20 mouse cellular contexts compared by ENCODE assay signal in genomic region chr1:36988161-36988560, GRCm38 (mm10). TPM values are rescaled to one million over a fixed set of nuclear protein-coding genes. Genes with fewer than 3 reads are reported as not detected.
DNase-seq lines count a peak whose midpoint lies in the region; ATAC-seq and TF ChIP-seq lines count a peak whose summit lies in the region.
"Had no signal": no experiment of that assay in that cellular context is flagged by ENCODE, and none has a peak within 500 bp of the region (broad histone marks: within the 10 kb centered on the region; RNA-seq: fewer than 3 reads in every experiment).

No protein-coding gene starts in this region.

- WGBS in stomach, embryonic 14.5 days, result 81% methylated on average over 6 of the region's 6 CpGs
- WGBS in stomach, postnatal 0 days, result 81% methylated on average over 6 of the region's 6 CpGs
- 87% methylated on average over 6 of the region's 6 CpGs for WGBS in forebrain, embryonic 14.5 days

- no peaks in the 10 kb centered on the region for H3K4me1 ChIP-seq in stomach, embryonic 14.5 days (ENCODE audit: control insufficient read depth, insufficient read depth, low read length)
- H3K4me1 ChIP-seq in stomach, postnatal 0 days (replicated peaks; ENCODE audit: control insufficient read depth, insufficient read depth), result no peaks in the 10 kb centered on the region
- peaks cover 24 to 43% of the 10 kb centered on the region in 2 experiments for H3K4me1 ChIP-seq in CH12.LX (ENCODE audit: control insufficient read depth in 1 of 2, insufficient read depth in 2 of 2)
- peaks cover 22 to 32% of the 10 kb centered on the region in 2 experiments for H3K4me1 ChIP-seq in ES-E14 (ENCODE audit: control insufficient read depth in 2 of 2, insufficient read depth in 2 of 2, low read length in 2 of 2, poor library complexity in 1 of 2)
- H3K4me1 ChIP-seq in forebrain, embryonic 14.5 days (ENCODE audit: control insufficient read depth, insufficient read depth, low read length), result 0 out of 2 replicates have a peak, but pooled peaks cover 2% of the 10 kb centered on the region
- H3K4me1 ChIP-seq: embryonic facial prominence, embryonic 13.5 days; heart, embryonic 12.5 days; hindbrain, embryonic 15.5 days had no signal

- H3K27me3 ChIP-seq in stomach, embryonic 14.5 days (ENCODE audit: control insufficient read depth, insufficient read depth, low read length), result no peaks in the 10 kb centered on the region
- no peaks in the 10 kb centered on the region for H3K27me3 ChIP-seq in stomach, postnatal 0 days (ENCODE audit: control insufficient read depth, insufficient read depth, low read length)
- H3K27me3 ChIP-seq in CH12.LX (replicated peaks), result peaks cover 7% of the 10 kb centered on the region
- H3K27me3 ChIP-seq in forebrain, embryonic 14.5 days (replicated peaks; ENCODE audit: control insufficient read depth, insufficient read depth, low read length), result no peaks in the 10 kb centered on the region
- H3K27me3 ChIP-seq: embryonic facial prominence, embryonic 13.5 days; forebrain, embryonic 13.5 days; heart, embryonic 12.5 days; hindbrain, embryonic 15.5 days had no signal

- no peak; the same call in none of the 2 replicates for TF ChIP-seq RAD21 in CH12.LX (IDR thresholded peaks at IDR 0.05; ENCODE audit: low read depth, low read length)

- no peak for TF ChIP-seq EP300 in stomach, postnatal 0 days (optimal IDR thresholded peaks at IDR 0.05)
- TF ChIP-seq EP300 in CH12.LX (IDR thresholded peaks at IDR 0.05; ENCODE audit: low read length), result peak; percentile 96

- no peaks in the 10 kb centered on the region for H3K79me2 ChIP-seq in CH12.LX (replicated peaks; ENCODE audit: control insufficient read depth, extremely low read depth, insufficient read depth, poor library complexity, severe bottlenecking)

- intact Hi-C loops in heart, postnatal 14 days (cut with DNase I), result no loop called here

- in situ Hi-C loops in CH12.LX (cut with MboI; ENCODE audit: low pct_ligation_motif_present, low pct_unique_long_range_greater_than_20kb, low sequenced_read_pairs), result loop anchor here (5.0 kb wide), 1 partner anchor 41 kb away; no protein-coding TSS in a partner anchor
- in situ Hi-C loops in ES-E14 (cut with MboI; ENCODE audit: low sequenced_read_pairs in 2 of 2, unreplicated experiment in 2 of 2), result no loop called here

- H3K4me2 ChIP-seq in stomach, embryonic 14.5 days (replicated peaks; ENCODE audit: low read depth, low read length), result no peak overlapping the region
- H3K4me2 ChIP-seq in stomach, postnatal 0 days (replicated peaks; ENCODE audit: low read depth), result no peak overlapping the region
- H3K4me2 ChIP-seq in CH12.LX (ENCODE audit: insufficient read depth, low read depth, poor library complexity, severe bottlenecking), result peak overlapping the region; percentile 79
- no peak overlapping the region for H3K4me2 ChIP-seq in forebrain, embryonic 14.5 days (ENCODE audit: low read length)
- H3K4me2 ChIP-seq: embryonic facial prominence, embryonic 13.5 days; forebrain, embryonic 13.5 days; heart, embryonic 12.5 days; hindbrain, embryonic 15.5 days had no signal

- no peaks in the 10 kb centered on the region for H3K36me3 ChIP-seq in stomach, embryonic 14.5 days (ENCODE audit: control insufficient read depth, insufficient read depth, low read length)
- H3K36me3 ChIP-seq in stomach, postnatal 0 days (ENCODE audit: control insufficient read depth, insufficient read depth, low read length), result no peaks in the 10 kb centered on the region
- H3K36me3 ChIP-seq in CH12.LX (replicated peaks in 1 of 2; ENCODE audit: control insufficient read depth in 1 of 2, insufficient read depth in 1 of 2, low read length in 1 of 2) (no peaks in the 10 kb centered on the region), ES-E14 (ENCODE audit: control insufficient read depth, insufficient read depth, low read length, poor library complexity, severe bottlenecking) (no peaks in the 10 kb centered on the region)
- H3K36me3 ChIP-seq in forebrain, embryonic 14.5 days (ENCODE audit: control insufficient read depth, insufficient read depth, low read length), result no peaks in the 10 kb centered on the region
- H3K36me3 ChIP-seq: embryonic facial prominence, embryonic 13.5 days; heart, embryonic 12.5 days; hindbrain, embryonic 15.5 days had no signal

- DNase-seq in stomach, postnatal 0 days (ENCODE audit: low spot score), result no peak
- DNase-seq in CH12.LX (ENCODE audit: extremely low read depth) (peak; percentile 99), ES-E14 (ENCODE audit: low read depth, low spot score) (peak; percentile 36)
- no peak for DNase-seq in heart, postnatal 14 days
- DNase-seq in forebrain, embryonic 14.5 days (ENCODE audit: low spot score), result no peak
- DNase-seq: adrenal gland, postnatal 10 days; cerebellum, adult 11 months; cerebellum, adult 8-10 months; cerebellum, postnatal 14 days; gastrocnemius, adult 2 months; gastrocnemius, postnatal 25 days; heart, postnatal 36 days had no signal

- no peak overlapping the region for H3K9ac ChIP-seq in stomach, embryonic 14.5 days (replicated peaks; ENCODE audit: low read depth, low read length)
- H3K9ac ChIP-seq in stomach, postnatal 0 days (ENCODE audit: low read length), result no peak overlapping the region
- no peak overlapping the region for H3K9ac ChIP-seq in CH12.LX (ENCODE audit: insufficient read depth, low read depth)
- peak overlapping the region; percentile 69; the same call in 1 of the 2 replicates for H3K9ac ChIP-seq in ES-E14 (ENCODE audit: insufficient read depth, low read depth, low read length, poor library complexity, severe bottlenecking)
- no peak overlapping the region for H3K9ac ChIP-seq in forebrain, embryonic 14.5 days (ENCODE audit: low read length)
- H3K9ac ChIP-seq: embryonic facial prominence, embryonic 13.5 days; forebrain, embryonic 13.5 days; heart, embryonic 12.5 days; hindbrain, embryonic 15.5 days had no signal

- H3K27ac ChIP-seq in stomach, embryonic 14.5 days (ENCODE audit: low read length), result peak overlapping the region; percentile 2; the same call in 1 of the 2 replicates
- H3K27ac ChIP-seq in stomach, postnatal 0 days (replicated peaks), result no peak overlapping the region
- H3K27ac ChIP-seq in CH12.LX (ENCODE audit: insufficient read depth, low read depth), result 0 out of 2 replicates have a peak overlapping the region, but pooled peaks have one; percentile 6
- H3K27ac ChIP-seq in ES-E14 (ENCODE audit: insufficient read depth, low read depth, low read length, poor library complexity, severe bottlenecking), result peak overlapping the region; percentile 98
- H3K27ac ChIP-seq in forebrain, embryonic 14.5 days (ENCODE audit: low read depth, low read length), result no peak overlapping the region
- H3K27ac ChIP-seq: embryonic facial prominence, embryonic 13.5 days; forebrain, embryonic 13.5 days; hindbrain, embryonic 15.5 days had no signal

- no peak for TF ChIP-seq POLR2A in CH12.LX (IDR thresholded peaks at IDR 0.05; ENCODE audit: low read depth, low read length)

- H3K9me3 ChIP-seq in stomach, embryonic 14.5 days (ENCODE audit: control insufficient read depth, low read depth, low read length), result no peaks in the 10 kb centered on the region
- H3K9me3 ChIP-seq in stomach, postnatal 0 days (ENCODE audit: control insufficient read depth, low read length), result no peaks in the 10 kb centered on the region
- H3K9me3 ChIP-seq in CH12.LX (replicated peaks; ENCODE audit: low read length) (no peaks in the 10 kb centered on the region), ES-E14 (ENCODE audit: control insufficient read depth, insufficient read depth, low read depth, low read length) (no peaks in the 10 kb centered on the region)
- H3K9me3 ChIP-seq in forebrain, embryonic 14.5 days (replicated peaks; ENCODE audit: control insufficient read depth, low read length), result no peaks in the 10 kb centered on the region
- H3K9me3 ChIP-seq: embryonic facial prominence, embryonic 13.5 days; forebrain, embryonic 13.5 days; heart, embryonic 12.5 days; hindbrain, embryonic 15.5 days had no signal

- no peak overlapping the region for H3K4me3 ChIP-seq in stomach, embryonic 14.5 days (ENCODE audit: low read depth, low read length)
- no peak overlapping the region for H3K4me3 ChIP-seq in stomach, postnatal 0 days (ENCODE audit: low read depth, low read length)
- no peak overlapping the region for H3K4me3 ChIP-seq in CH12.LX (replicated peaks in 1 of 3; ENCODE audit: low read depth in 2 of 3, low read length in 2 of 3, poor library complexity in 1 of 3)
- no peak overlapping the region for H3K4me3 ChIP-seq in ES-E14 (ENCODE audit: insufficient read depth in 1 of 2, low read depth in 1 of 2, low read length in 2 of 2, poor library complexity in 1 of 2, severe bottlenecking in 1 of 2)
- no peak overlapping the region for H3K4me3 ChIP-seq in forebrain, embryonic 14.5 days (ENCODE audit: low read depth, low read length)
- H3K4me3 ChIP-seq: embryonic facial prominence, embryonic 13.5 days; forebrain, embryonic 13.5 days; gastrocnemius, adult 2 months; heart, embryonic 12.5 days; hindbrain, embryonic 15.5 days had no signal

- ATAC-seq in stomach, embryonic 14.5 days (ENCODE audit: insufficient number of reproducible peaks, insufficient read depth, low FRiP score, low read depth), result no peak
- no peak for ATAC-seq in stomach, postnatal 0 days (ENCODE audit: low FRiP score, low TSS enrichment)
- no peak for ATAC-seq in inflammation-experienced regulatory T-cells, adult 6 months
- no peak for ATAC-seq in forebrain, embryonic 14.5 days
- ATAC-seq: forebrain, embryonic 13.5 days; intestine, postnatal 0 days had no signal

- dilution Hi-C loops in CH12.LX (cut with MboI; ENCODE audit: extremely low pct_ligation_motif_present, extremely low pct_unique_long_range_greater_than_20kb, low sequenced_read_pairs), result no loop called here

- TF ChIP-seq CTCF in stomach, postnatal 0 days (IDR thresholded peaks at IDR 0.05; ENCODE audit: low read depth), result no peak
- TF ChIP-seq CTCF in CH12.LX (conservative IDR thresholded peaks at IDR 0.05 in 1 of 2, IDR thresholded peaks at IDR 0.05 in 1 of 2; ENCODE audit: low read depth in 2 of 2, low read length in 2 of 2), result no peak

RNA-seq across cellular contexts. Expression of gene Vwa3b, which starts 38.2 kb away (rescaled TPM):
- polyA plus RNA-seq in stomach, embryonic 14.5 days (2014; fragmentation: Nextera tagmentation; extraction: Ambion mirVana), result 1.3 and 1.4 TPM in 2 replicates
- 1.1 and 1.7 TPM in 2 replicates for polyA plus RNA-seq in stomach, postnatal 0 days (2015; fragmentation: Nextera tagmentation; extraction: Ambion mirVana)
- total RNA-seq in CH12.LX (2012; rRNA removed) (not detected in 2 replicates), CH12.LX (2014; rRNA removed) (not detected in 2 replicates), ES-E14 (2012; rRNA removed) (17.5 and 38.7 TPM in 2 replicates)
- polyA plus RNA-seq in CH12.LX (2012; ENCODE audit: insufficient read length, low read depth), result not detected in 2 replicates
- polyA plus RNA-seq in inflammation-experienced regulatory T-cells, adult 6 months (2017; shearing (Covaris generic)), result 1 to 10 TPM; 1.2 to 2.8 (median 1.8) TPM
- under 1 TPM; 0.20 to 0.65 TPM for total RNA-seq in heart, postnatal 14 days (2021)
- polyA plus RNA-seq in forebrain, embryonic 14.5 days (2014; fragmentation: Nextera tagmentation; extraction: Ambion mirVana), result 0.90 and 1.1 TPM in 2 replicates
- total RNA-seq: granulocyte monocyte progenitor cell, adult 5-6 weeks had no signal
- polyA plus RNA-seq: heart, embryonic 12.5 days had no signal

RNA-seq across cellular contexts. Expression of gene Tmem131, which starts 44.7 kb away (rescaled TPM):
- polyA plus RNA-seq in stomach, embryonic 14.5 days (2014; fragmentation: Nextera tagmentation; extraction: Ambion mirVana), result 28.2 and 31.3 TPM in 2 replicates
- polyA plus RNA-seq in stomach, postnatal 0 days (2015; fragmentation: Nextera tagmentation; extraction: Ambion mirVana), result 6.1 and 6.8 TPM in 2 replicates
- 10.1 and 11.5 TPM in 2 replicates for total RNA-seq in CH12.LX (2012; rRNA removed)
- 8.3 and 9.7 TPM in 2 replicates for total RNA-seq in CH12.LX (2014; rRNA removed)
- 31.0 and 39.9 TPM in 2 replicates for polyA plus RNA-seq in CH12.LX (2012; ENCODE audit: insufficient read length, low read depth)
- total RNA-seq in ES-E14 (2012; rRNA removed), result 73.1 and 98.4 TPM in 2 replicates
- 10 to 100 TPM in 2 of 3 experiments, 1 to 10 TPM in 1; 7.5 to 15.1 (median 13.0) TPM for polyA plus RNA-seq in inflammation-experienced regulatory T-cells, adult 6 months (2017; shearing (Covaris generic))
- 10 to 100 TPM; 40.1 to 42.7 TPM for total RNA-seq in heart, postnatal 14 days (2021)
- polyA plus RNA-seq in forebrain, embryonic 14.5 days (2014; fragmentation: Nextera tagmentation; extraction: Ambion mirVana), result 12.2 and 14.2 TPM in 2 replicates

Comparison
In these comparisons a context has a peak if more than half of its experiments do, and no peak if none do; other contexts are left out.
1. H3K27ac ChIP-seq: peak in stomach, embryonic 14.5 days (single experiment), CH12.LX (single experiment) and ES-E14 (single experiment); none in stomach, postnatal 0 days (single experiment) and forebrain, embryonic 14.5 days (single experiment).
2. DNase-seq: peak in CH12.LX (single experiment) and ES-E14 (single experiment); none in stomach, postnatal 0 days (single experiment), heart, postnatal 14 days (0 of 2) and forebrain, embryonic 14.5 days (single experiment).